Mouse (Mus musculus) liver (tissue): Measurements from ENCODE around the gene Cblb.

Source experiments
- DNase-seq: peaks from one replicate; pipeline ENCODE4 v3.0.0-alpha.2; 2020; ENCODE audit warnings: mixed read lengths

Gene Cblb

DNA sequence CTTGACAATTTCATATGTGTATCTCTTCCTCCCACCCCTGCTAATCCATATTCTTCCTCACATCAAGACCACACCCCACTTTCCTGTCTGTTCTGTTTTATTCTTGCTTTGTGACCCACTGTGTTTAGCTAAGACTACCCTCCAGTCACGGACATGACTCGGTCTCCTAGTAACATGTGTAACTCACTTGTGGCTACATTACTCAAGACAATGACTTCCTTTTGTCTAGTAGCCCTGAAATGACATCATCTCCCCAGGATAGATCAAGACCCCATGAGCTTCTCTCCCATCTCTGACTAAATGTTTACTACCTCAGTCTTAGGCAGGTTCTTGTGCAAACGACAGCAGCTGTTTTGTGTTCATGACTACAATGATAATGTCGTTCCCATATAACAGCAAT lies 191.9 kb downstream of the Cblb start:
- no peak for DNase-seq

DNA sequence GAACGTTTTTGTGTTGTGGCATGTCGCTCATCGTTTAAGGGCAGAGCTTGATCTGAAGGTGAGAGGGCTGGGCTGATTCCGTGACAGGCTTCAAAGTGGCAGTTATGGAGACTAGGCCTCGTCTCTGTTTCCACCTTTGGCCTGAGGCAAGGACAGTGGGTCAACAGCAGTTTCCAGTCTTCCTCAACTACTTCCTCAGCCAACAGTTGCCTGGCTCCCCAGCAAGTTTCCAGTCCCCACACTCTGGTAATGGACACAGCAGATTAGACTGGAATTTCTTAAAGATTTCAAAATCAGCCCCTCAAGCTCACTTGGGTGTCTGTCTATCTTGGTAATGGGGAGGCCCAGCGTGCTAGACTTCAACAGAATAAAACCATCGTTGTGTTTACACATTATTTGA lies 198.4 kb downstream of the Cblb start:
- no peak for DNase-seq

DNA sequence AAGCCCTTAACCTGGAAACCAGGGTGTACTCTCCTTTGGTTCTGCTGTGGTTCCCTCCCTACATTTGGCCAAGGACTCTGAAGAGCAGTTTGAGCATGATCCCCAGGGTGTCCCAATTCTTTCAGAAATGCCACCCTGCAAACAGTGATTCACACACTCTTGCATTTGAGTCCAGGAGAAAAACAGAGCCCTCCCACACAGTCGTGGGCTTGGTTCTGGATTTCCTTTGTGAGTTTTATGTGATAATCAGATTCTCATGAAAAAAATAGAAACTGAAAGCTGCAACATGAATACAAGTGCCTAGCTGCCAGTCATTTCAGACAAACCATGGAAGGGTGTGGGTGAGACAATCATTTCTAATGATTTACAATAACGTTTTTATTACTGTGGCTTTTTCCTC lies 198.9 kb downstream of the Cblb start:
- DNase-seq: no peak

DNA sequence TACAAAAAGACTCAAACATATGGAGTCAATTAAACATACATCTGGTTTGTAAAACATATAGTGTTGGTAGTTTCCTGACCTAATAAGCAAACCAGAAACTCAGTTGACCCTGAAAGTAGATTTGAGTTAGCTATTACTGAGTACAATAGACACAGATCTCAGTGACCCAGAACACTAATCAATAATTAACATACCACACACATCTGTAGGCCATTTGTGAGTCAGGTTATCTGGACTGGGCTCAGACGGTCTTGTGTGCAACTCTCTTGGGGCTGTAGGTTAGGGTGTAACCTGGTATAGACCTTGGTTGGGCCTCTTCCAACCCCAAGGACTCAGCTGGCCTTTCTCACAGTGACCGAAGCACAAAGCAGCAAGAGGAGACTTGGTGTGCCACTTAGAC lies 211.1 kb downstream of the Cblb start:
- no peak for DNase-seq

DNA sequence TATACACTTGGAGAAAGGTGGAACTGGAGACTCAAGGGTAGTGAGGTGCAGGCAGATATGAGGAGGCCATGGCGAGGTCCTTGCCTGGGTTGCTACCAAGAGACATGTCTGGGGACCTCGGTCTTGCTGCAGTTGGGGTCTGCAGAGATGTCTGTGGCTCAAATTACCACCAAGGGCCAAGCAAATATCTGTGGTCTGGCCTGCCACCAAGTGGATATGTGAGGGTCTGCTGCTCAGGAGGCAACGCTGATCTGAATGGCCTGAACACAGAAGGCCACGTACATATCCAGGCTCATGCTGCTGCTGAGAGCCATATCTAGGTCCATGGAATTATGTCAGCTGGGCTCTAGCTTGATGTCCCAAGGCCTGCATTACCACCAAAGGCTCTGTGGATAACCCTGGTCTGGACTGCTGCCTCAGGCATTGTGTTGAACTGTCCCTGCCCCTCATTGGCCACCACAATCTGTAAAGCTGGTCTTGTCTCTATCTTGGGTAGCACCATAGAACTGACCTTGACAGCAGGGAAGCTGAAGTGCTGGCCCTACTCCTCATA lies 212.5 kb downstream of the Cblb start:
- DNase-seq: no peak

DNA sequence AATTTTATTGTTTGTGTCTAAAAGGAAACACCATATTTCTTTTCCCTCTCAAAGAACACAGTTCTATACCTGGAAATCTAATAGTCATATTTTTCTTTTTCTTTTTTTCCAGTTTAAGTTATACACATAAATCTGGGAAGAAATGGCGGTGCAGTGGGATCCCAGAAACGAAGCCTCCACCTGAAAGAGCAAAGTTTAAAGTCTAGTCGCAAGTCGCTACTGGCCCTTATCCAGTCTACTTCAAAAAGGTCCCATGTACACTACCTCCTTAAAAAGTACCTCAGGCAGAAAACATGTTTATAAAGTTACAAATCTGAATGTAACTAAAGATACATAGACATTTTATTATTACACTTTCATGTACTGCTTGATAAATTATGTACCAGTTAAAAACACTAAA lies 219.2 kb downstream of the Cblb start:
- no peak for DNase-seq

DNA sequence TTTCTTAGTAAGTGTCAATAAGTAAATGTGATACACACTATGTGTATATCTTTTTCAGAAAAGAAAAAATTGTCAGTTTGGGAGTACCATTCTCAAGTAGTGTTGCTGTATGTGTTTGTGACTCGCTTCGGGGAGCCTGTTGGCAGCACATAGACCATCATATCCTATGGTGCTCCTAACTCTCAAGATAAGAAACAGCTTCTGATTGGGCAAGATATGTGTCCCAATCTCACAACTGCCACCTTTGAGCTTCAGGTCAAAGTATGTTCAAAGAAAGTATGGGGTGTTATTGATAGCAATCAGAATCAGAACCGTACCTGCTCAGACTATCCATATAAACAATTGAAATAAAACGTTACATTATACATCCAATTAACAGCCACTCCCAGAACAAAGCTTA lies 219.9 kb downstream of the Cblb start:
- DNase-seq: no peak
